ENCODE assay signal across 13 mouse cellular contexts in genomic region chr11:72369904-72370672, GRCm38 (mm10). TPM values are rescaled to one million over a fixed set of nuclear protein-coding genes. Genes with fewer than 3 reads are reported as not detected.
DNase-seq lines count a peak whose midpoint lies in the region; ATAC-seq and TF ChIP-seq lines count a peak whose summit lies in the region.
"Had no signal": no experiment of that assay in that cellular context is flagged by ENCODE, and none has a peak within 500 bp of the region (broad histone marks: within the 10 kb centered on the region; RNA-seq: fewer than 3 reads in every experiment).

No protein-coding gene starts in this region.

- H3K4me2 ChIP-seq in liver, embryonic 14.5 days (ENCODE audit: low read depth), result no peak overlapping the region

- peak; percentile 29 to 65 for DNase-seq in heart, adult 18-20 months
- no peak for DNase-seq in heart, embryonic 10.5 days (ENCODE audit: low spot score)
- DNase-seq in liver, embryonic 14.5 days (ENCODE audit: low read depth in 3 of 3, low spot score in 3 of 3), result no peak
- DNase-seq in liver, result no peak
- DNase-seq in lung, postnatal 14 days, result peak; percentile 16
- no peak for DNase-seq in left cerebral cortex, postnatal 4 days
- DNase-seq in urinary bladder, postnatal 25 days (ENCODE audit: low spot score), result no peak
- DNase-seq: kidney, adult 11 months had no signal

- peaks cover 18% of the 10 kb centered on the region for H3K4me1 ChIP-seq in heart, embryonic 10.5 days
- H3K4me1 ChIP-seq in liver, embryonic 14.5 days (replicated peaks; ENCODE audit: control insufficient read depth in 2 of 2, insufficient read depth in 2 of 2, low read length in 1 of 2), result no peaks in the 10 kb centered on the region
- H3K4me1 ChIP-seq in cortical plate, adult 2 months (ENCODE audit: control insufficient read depth, insufficient read depth, low read length), result 0 out of 2 replicates have a peak, but pooled peaks cover 1% of the 10 kb centered on the region

- H3K9me3 ChIP-seq in heart, embryonic 10.5 days, result no peaks in the 10 kb centered on the region; the same call in 1 of the 2 replicates
- no peaks in the 10 kb centered on the region for H3K9me3 ChIP-seq in liver, embryonic 14.5 days (ENCODE audit: control insufficient read depth, low read length)

- intact Hi-C loops in left cerebral cortex, postnatal 4 days (cut with DNase I), result no loop called here

- no peak for TF ChIP-seq POLR2A in cortical plate, adult 2 months (IDR thresholded peaks at IDR 0.05; ENCODE audit: extremely low read depth, insufficient read depth, low read length)

- TF ChIP-seq EP300 in liver, embryonic 14.5 days (IDR thresholded peaks at IDR 0.05; ENCODE audit: low read depth), result no peak

- 0 out of 2 replicates have a peak, but pooled peaks cover 2% of the 10 kb centered on the region for H3K36me3 ChIP-seq in heart, embryonic 10.5 days
- H3K36me3 ChIP-seq in liver, embryonic 14.5 days (replicated peaks; ENCODE audit: control insufficient read depth, insufficient read depth, low read depth), result no peaks in the 10 kb centered on the region

- ATAC-seq in liver, embryonic 14.5 days (ENCODE audit: insufficient read depth), result no peak

- WGBS in heart, embryonic 10.5 days, result 24% methylated on average over 12 of the region's 12 CpGs
- WGBS in liver, embryonic 14.5 days (ENCODE audit: insufficient replicate concordance), result 20% methylated on average over 12 of the region's 12 CpGs

- TF ChIP-seq CTCF in liver, embryonic 14.5 days (IDR thresholded peaks at IDR 0.05; ENCODE audit: low read depth), result peak; percentile 7; the same call in 1 of the 2 replicates
- 0 out of 2 replicates have a peak, but pooled peaks have one; percentile 2 for TF ChIP-seq CTCF in cortical plate, adult 2 months (IDR thresholded peaks at IDR 0.05; ENCODE audit: extremely low read depth, insufficient read depth, low read length)

- no peak overlapping the region for H3K27ac ChIP-seq in heart, embryonic 10.5 days
- H3K27ac ChIP-seq in liver, embryonic 14.5 days, result no peak overlapping the region
- no peak overlapping the region for H3K27ac ChIP-seq in cortical plate, adult 2 months (ENCODE audit: insufficient read depth, low read length)

- H3K27me3 ChIP-seq in heart, embryonic 10.5 days (ENCODE audit: insufficient read depth, poor library complexity, severe bottlenecking), result peaks cover 3% of the 10 kb centered on the region; the same call in 1 of the 2 replicates
- H3K27me3 ChIP-seq in liver, embryonic 14.5 days (ENCODE audit: control insufficient read depth, insufficient read depth, low read length), result no peaks in the 10 kb centered on the region; the same call in 1 of the 2 replicates

- H3K4me3 ChIP-seq in heart, embryonic 10.5 days, result no peak overlapping the region
- H3K4me3 ChIP-seq in liver, embryonic 14.5 days (ENCODE audit: insufficient read depth in 1 of 2, low read depth in 2 of 2, low read length in 2 of 2), result no peak overlapping the region
- H3K4me3 ChIP-seq in cortical plate, adult 2 months (ENCODE audit: insufficient read depth, low read length), result no peak overlapping the region

- no peak overlapping the region for H3K9ac ChIP-seq in liver, embryonic 14.5 days (replicated peaks)

RNA-seq across cellular contexts. Expression of gene Tekt1, which starts 7.8 kb away (rescaled TPM):
- under 1 TPM in 1 of 2 experiments, not detected in 1; 0.75 TPM for total RNA-seq in heart, adult 18-20 months (2021)
- polyA plus RNA-seq in heart, embryonic 10.5 days (2016; fragmentation: Nextera tagmentation; extraction: Ambion mirVana), result 0.39 and 2.0 TPM in 2 replicates
- polyA plus RNA-seq in liver, embryonic 14.5 days (2012; rRNA removed), result not detected in 2 replicates
- polyA plus RNA-seq in liver, embryonic 14.5 days (2014; fragmentation: Nextera tagmentation; extraction: Ambion mirVana), result not detected in 2 replicates
- 0.95 and 1.8 TPM in 2 replicates for polyA plus RNA-seq in cortical plate, adult 2 months (2012; rRNA removed)
- 1 to 10 TPM; 1.6 to 2.1 TPM for total RNA-seq in left cerebral cortex, postnatal 4 days (2021)
- total RNA-seq: megakaryocyte progenitor cell, adult 5-6 weeks had no signal

RNA-seq across cellular contexts. Expression of gene Smtnl2, which starts 41.4 kb away (rescaled TPM):
- total RNA-seq in heart, adult 18-20 months (2021), result 10 to 100 TPM in 1 of 2 experiments, 1 to 10 TPM in 1; 9.4 to 11.3 TPM
- 148 and 184 TPM in 2 replicates for polyA plus RNA-seq in heart, embryonic 10.5 days (2016; fragmentation: Nextera tagmentation; extraction: Ambion mirVana)
- polyA plus RNA-seq in liver, embryonic 14.5 days (2012; rRNA removed), result 1.1 and 1.3 TPM in 2 replicates
- polyA plus RNA-seq in liver, embryonic 14.5 days (2014; fragmentation: Nextera tagmentation; extraction: Ambion mirVana), result 0.85 and 0.86 TPM in 2 replicates
- polyA plus RNA-seq in cortical plate, adult 2 months (2012; rRNA removed), result 0.78 and 1.6 TPM in 2 replicates
- total RNA-seq in left cerebral cortex, postnatal 4 days (2021), result 1 to 10 TPM; 9.6 to 9.9 TPM
- total RNA-seq: megakaryocyte progenitor cell, adult 5-6 weeks had no signal

RNA-seq across cellular contexts. Expression of gene Fbxo39, which starts 55.8 kb away (rescaled TPM):
- total RNA-seq in heart, adult 18-20 months (2021), result not detected
- polyA plus RNA-seq in heart, embryonic 10.5 days (2016; fragmentation: Nextera tagmentation; extraction: Ambion mirVana), result not detected in 2 replicates
- not detected in 2 replicates for polyA plus RNA-seq in liver, embryonic 14.5 days (2012; rRNA removed)
- not detected in 2 replicates for polyA plus RNA-seq in liver, embryonic 14.5 days (2014; fragmentation: Nextera tagmentation; extraction: Ambion mirVana)
- polyA plus RNA-seq in cortical plate, adult 2 months (2012; rRNA removed), result not detected in 2 replicates
- not detected for total RNA-seq in left cerebral cortex, postnatal 4 days (2021)
- total RNA-seq: left cerebral cortex, postnatal 14 days; megakaryocyte progenitor cell, adult 5-6 weeks had no signal
- polyA plus RNA-seq: forebrain, embryonic 11.5 days; neural tube, embryonic 14.5 days had no signal

Comparison
In these comparisons a context has a peak if more than half of its experiments do, and no peak if none do; other contexts are left out.
1. DNase-seq: peak in heart, adult 18-20 months (2 of 2) and lung, postnatal 14 days (single experiment); none in heart, embryonic 10.5 days (single experiment), liver, embryonic 14.5 days (0 of 3), liver (single experiment), left cerebral cortex, postnatal 4 days (single experiment) and urinary bladder, postnatal 25 days (single experiment).
2. RNA of gene Smtnl2, which starts 41.4 kb away (polyA plus RNA-seq): 148 to 184 TPM in heart, embryonic 10.5 days; 0.78 to 1.6 TPM in cortical plate, adult 2 months and 0.85 to 1.3 TPM in liver, embryonic 14.5 days; every median in the first group is over 10 times any median in the second.